Mouse (Mus musculus): ENCODE results near the gene Sema3g. TPM values are rescaled to one million over a fixed set of nuclear protein-coding genes. Genes with fewer than 3 reads are reported as not detected.

The Sema3g gene
- polyA plus RNA-seq, 1 experiment: 0.14 TPM

GRCm38 (mm10) chr14:31181512-31181911 lies 36.1 kb upstream of the Sema3g start:
- peaks cover 97% of the 10 kb centered on the region for H3K36me3 ChIP-seq (ENCODE audit: control insufficient read depth, insufficient read depth)
- H3K79me3 ChIP-seq (ENCODE audit: low read depth): peaks cover 6% of the 10 kb centered on the region
- H3K4me3 ChIP-seq (ENCODE audit: insufficient read depth, poor library complexity, severe bottlenecking): no peak overlapping the region
- no peak for TF ChIP-seq MYOD1 (IDR thresholded peaks at IDR 0.05; ENCODE audit: control insufficient read depth, insufficient read length, low read depth)
- TF ChIP-seq MYOG (IDR thresholded peaks at IDR 0.05; ENCODE audit: control insufficient read depth, extremely low read depth, insufficient read length): no peak
- no peak for TF ChIP-seq CTCF (IDR thresholded peaks at IDR 0.05; ENCODE audit: control insufficient read depth, insufficient read depth, insufficient read length)
- no peak for TF ChIP-seq CEBPB (IDR thresholded peaks at IDR 0.05; ENCODE audit: low read depth)
- TF ChIP-seq FOSL1 (IDR thresholded peaks at IDR 0.05; ENCODE audit: insufficient read depth, low read length, poor library complexity, severe bottlenecking): no peak
- no peak for TF ChIP-seq USF1 (IDR thresholded peaks at IDR 0.05; ENCODE audit: low read depth)
- H3K27me3 ChIP-seq (ENCODE audit: control insufficient read depth, insufficient read depth, insufficient read length): no peaks in the 10 kb centered on the region
- H3ac ChIP-seq (ENCODE audit: control insufficient read depth, insufficient read length, low read depth): no peak overlapping the region
- no peaks in the 10 kb centered on the region for H3K79me2 ChIP-seq (ENCODE audit: control insufficient read depth, insufficient read depth)

GRCm38 (mm10) chr14:31182786-31183290 lies 34.8 kb upstream of the Sema3g start:
- Histone ChIP-seq H3K4me3 (ENCODE audit: insufficient read depth, poor library complexity, severe bottlenecking) (no peak overlapping the region), H3K79me2 (ENCODE audit: control insufficient read depth, insufficient read depth) (no peaks in the 10 kb centered on the region), H3K36me3 (ENCODE audit: control insufficient read depth, insufficient read depth) (peaks cover 97% of the 10 kb centered on the region), H3ac (ENCODE audit: control insufficient read depth, insufficient read length, low read depth) (no peak overlapping the region), H3K79me3 (ENCODE audit: low read depth) (peaks cover 8% of the 10 kb centered on the region), H3K27me3 (ENCODE audit: control insufficient read depth, insufficient read depth, insufficient read length) (no peaks in the 10 kb centered on the region)
- TF ChIP-seq USF1 (IDR thresholded peaks at IDR 0.05; ENCODE audit: low read depth): no peak
- TF ChIP-seq MAX (IDR thresholded peaks at IDR 0.05): no peak
- no peak for TF ChIP-seq CEBPB (IDR thresholded peaks at IDR 0.05; ENCODE audit: low read depth)
- TF ChIP-seq CTCF (IDR thresholded peaks at IDR 0.05; ENCODE audit: control insufficient read depth, insufficient read depth, insufficient read length): no peak
- TF ChIP-seq MYOG (IDR thresholded peaks at IDR 0.05; ENCODE audit: control insufficient read depth, extremely low read depth, insufficient read length): no peak
- no peak for TF ChIP-seq FOSL1 (IDR thresholded peaks at IDR 0.05; ENCODE audit: insufficient read depth, low read length, poor library complexity, severe bottlenecking)
- TF ChIP-seq MYOD1 (IDR thresholded peaks at IDR 0.05; ENCODE audit: control insufficient read depth, insufficient read length, low read depth): no peak

- Histone ChIP-seq H3K79me2 (ENCODE audit: control insufficient read depth, insufficient read depth) (no peaks in the 10 kb centered on the region), H3K4me3 (ENCODE audit: insufficient read depth, poor library complexity, severe bottlenecking) (no peak overlapping the region), H3ac (ENCODE audit: control insufficient read depth, insufficient read length, low read depth) (no peak overlapping the region), H3K79me3 (ENCODE audit: low read depth) (peaks cover 6% of the 10 kb centered on the region), H3K27me3 (ENCODE audit: control insufficient read depth, insufficient read depth, insufficient read length) (no peaks in the 10 kb centered on the region), H3K36me3 (ENCODE audit: control insufficient read depth, insufficient read depth) (peaks cover 98% of the 10 kb centered on the region)
- TF ChIP-seq CEBPB (IDR thresholded peaks at IDR 0.05; ENCODE audit: low read depth): no peak
- no peak for TF ChIP-seq MYOG (IDR thresholded peaks at IDR 0.05; ENCODE audit: control insufficient read depth, extremely low read depth, insufficient read length)
- TF ChIP-seq CTCF (IDR thresholded peaks at IDR 0.05; ENCODE audit: control insufficient read depth, insufficient read depth, insufficient read length): no peak
- no peak for TF ChIP-seq MYOD1 (IDR thresholded peaks at IDR 0.05; ENCODE audit: control insufficient read depth, insufficient read length, low read depth)
Measured at GRCm38 (mm10) chr14:31183541-31183940, 34.1 kb upstream of the Sema3g start.

- peaks cover 6% of the 10 kb centered on the region for H3K79me3 ChIP-seq (ENCODE audit: low read depth)
- peaks cover 98% of the 10 kb centered on the region for H3K36me3 ChIP-seq (ENCODE audit: control insufficient read depth, insufficient read depth)
- no peaks in the 10 kb centered on the region for H3K27me3 ChIP-seq (ENCODE audit: control insufficient read depth, insufficient read depth, insufficient read length)
- no peak overlapping the region for H3ac ChIP-seq (ENCODE audit: control insufficient read depth, insufficient read length, low read depth)
- no peaks in the 10 kb centered on the region for H3K79me2 ChIP-seq (ENCODE audit: control insufficient read depth, insufficient read depth)
- TF ChIP-seq FOSL1 (IDR thresholded peaks at IDR 0.05; ENCODE audit: insufficient read depth, low read length, poor library complexity, severe bottlenecking) (no peak), MYOG (IDR thresholded peaks at IDR 0.05; ENCODE audit: control insufficient read depth, extremely low read depth, insufficient read length) (no peak), MYOD1 (IDR thresholded peaks at IDR 0.05; ENCODE audit: control insufficient read depth, insufficient read length, low read depth) (no peak), CTCF (IDR thresholded peaks at IDR 0.05; ENCODE audit: control insufficient read depth, insufficient read depth, insufficient read length) (no peak), CEBPB (IDR thresholded peaks at IDR 0.05; ENCODE audit: low read depth) (no peak), USF1 (IDR thresholded peaks at IDR 0.05; ENCODE audit: low read depth) (no peak), MAX (IDR thresholded peaks at IDR 0.05) (no peak)
- no peak overlapping the region for H3K4me3 ChIP-seq (ENCODE audit: insufficient read depth, poor library complexity, severe bottlenecking)
Measured at GRCm38 (mm10) chr14:31184195-31184594, 33.5 kb upstream of the Sema3g start.

GRCm38 (mm10) chr14:31186656-31187055 lies 31.0 kb upstream of the Sema3g start:
- Histone ChIP-seq H3ac (ENCODE audit: control insufficient read depth, insufficient read length, low read depth) (no peak overlapping the region), H3K27me3 (ENCODE audit: control insufficient read depth, insufficient read depth, insufficient read length) (no peaks in the 10 kb centered on the region), H3K4me3 (ENCODE audit: insufficient read depth, poor library complexity, severe bottlenecking) (no peak overlapping the region), H3K79me3 (ENCODE audit: low read depth) (peaks cover 8% of the 10 kb centered on the region), H3K79me2 (ENCODE audit: control insufficient read depth, insufficient read depth) (peaks cover 9% of the 10 kb centered on the region), H3K36me3 (ENCODE audit: control insufficient read depth, insufficient read depth) (peaks cover 100% of the 10 kb centered on the region)
- TF ChIP-seq CEBPB (IDR thresholded peaks at IDR 0.05; ENCODE audit: low read depth): no peak
- TF ChIP-seq FOSL1 (IDR thresholded peaks at IDR 0.05; ENCODE audit: insufficient read depth, low read length, poor library complexity, severe bottlenecking): no peak
- TF ChIP-seq MAX (IDR thresholded peaks at IDR 0.05): no peak
- TF ChIP-seq MYOG (IDR thresholded peaks at IDR 0.05; ENCODE audit: control insufficient read depth, extremely low read depth, insufficient read length): no peak
- no peak for TF ChIP-seq MYOD1 (IDR thresholded peaks at IDR 0.05; ENCODE audit: control insufficient read depth, insufficient read length, low read depth)
- TF ChIP-seq CTCF (IDR thresholded peaks at IDR 0.05; ENCODE audit: control insufficient read depth, insufficient read depth, insufficient read length): no peak
- TF ChIP-seq USF1 (IDR thresholded peaks at IDR 0.05; ENCODE audit: low read depth): no peak

- H3K79me2 ChIP-seq (ENCODE audit: control insufficient read depth, insufficient read depth): peaks cover 30% of the 10 kb centered on the region
- peaks cover 17% of the 10 kb centered on the region for H3K79me3 ChIP-seq (ENCODE audit: low read depth)
- H3K36me3 ChIP-seq (ENCODE audit: control insufficient read depth, insufficient read depth): peaks cover 96% of the 10 kb centered on the region
- H3ac ChIP-seq (ENCODE audit: control insufficient read depth, insufficient read length, low read depth): no peak overlapping the region
- no peaks in the 10 kb centered on the region for H3K27me3 ChIP-seq (ENCODE audit: control insufficient read depth, insufficient read depth, insufficient read length)
- H3K4me3 ChIP-seq (ENCODE audit: insufficient read depth, poor library complexity, severe bottlenecking): no peak overlapping the region
- TF ChIP-seq CEBPB (IDR thresholded peaks at IDR 0.05; ENCODE audit: low read depth): peak; percentile 33
- TF ChIP-seq FOSL1 (IDR thresholded peaks at IDR 0.05; ENCODE audit: insufficient read depth, low read length, poor library complexity, severe bottlenecking): no peak
- no peak for TF ChIP-seq MAX (IDR thresholded peaks at IDR 0.05)
Measured at GRCm38 (mm10) chr14:31188771-31189181, 28.9 kb upstream of the Sema3g start.
